Mouse (Mus musculus): Measurements from ENCODE around the gene Phactr2. TPM values are rescaled to one million over a fixed set of nuclear protein-coding genes. Genes with fewer than 3 reads are reported as not detected.

Phactr2 gene
- polyA plus RNA-seq, 2 experiments = 1.5 to 3.5 TPM

- no peak for DNase-seq (ENCODE audit: low read depth in 3 of 3, low spot score in 3 of 3)
- H3K4me1 ChIP-seq (replicated peaks; ENCODE audit: control insufficient read depth in 2 of 2, insufficient read depth in 2 of 2, low read length in 1 of 2) = peaks cover 0 to 1% of the 10 kb centered on the region in 2 experiments; a peak in 2 of 4 replicates
- H3K4me3 ChIP-seq (ENCODE audit: insufficient read depth in 1 of 2, low read depth in 2 of 2, low read length in 2 of 2) = no peak overlapping the region
- no peaks in the 10 kb centered on the region for H3K9me3 ChIP-seq (ENCODE audit: control insufficient read depth, low read length)
- TF ChIP-seq EP300 (IDR thresholded peaks at IDR 0.05; ENCODE audit: low read depth) (no peak), CTCF (IDR thresholded peaks at IDR 0.05; ENCODE audit: low read depth) (no peak)
- WGBS (ENCODE audit: insufficient replicate concordance) = 69% methylated on average over 6 of the region's 6 CpGs
- no peaks in the 10 kb centered on the region for H3K36me3 ChIP-seq (replicated peaks; ENCODE audit: control insufficient read depth, insufficient read depth, low read depth)
- no peaks in the 10 kb centered on the region for H3K27me3 ChIP-seq (ENCODE audit: control insufficient read depth, insufficient read depth, low read length)
- H3K9ac ChIP-seq (replicated peaks) = no peak overlapping the region
- no peak overlapping the region for H3K27ac ChIP-seq
- no peak for ATAC-seq (ENCODE audit: insufficient read depth)
- H3K4me2 ChIP-seq (ENCODE audit: low read depth) = no peak overlapping the region
Observed at GRCm38 (mm10) chr10:13451640-13452039, 22.6 kb downstream of the Phactr2 start.

GRCm38 (mm10) chr10:13448283-13449045, 25.7 kb downstream of the Phactr2 start:
- Histone ChIP-seq H3K4me2 (ENCODE audit: low read depth) (no peak overlapping the region), H3K36me3 (replicated peaks; ENCODE audit: control insufficient read depth, insufficient read depth, low read depth) (no peaks in the 10 kb centered on the region), H3K27me3 (ENCODE audit: control insufficient read depth, insufficient read depth, low read length) (no peaks in the 10 kb centered on the region), H3K9ac (replicated peaks) (no peak overlapping the region), H3K4me1 (replicated peaks; ENCODE audit: control insufficient read depth in 2 of 2, insufficient read depth in 2 of 2, low read length in 1 of 2) (peaks cover 0 to 1% of the 10 kb centered on the region in 2 experiments; a peak in 2 of 4 replicates), H3K27ac (no peak overlapping the region), H3K4me3 (ENCODE audit: insufficient read depth in 1 of 2, low read depth in 2 of 2, low read length in 2 of 2) (no peak overlapping the region), H3K9me3 (ENCODE audit: control insufficient read depth, low read length) (no peaks in the 10 kb centered on the region)
- no peak for ATAC-seq (ENCODE audit: insufficient read depth)
- TF ChIP-seq CTCF (IDR thresholded peaks at IDR 0.05; ENCODE audit: low read depth) = no peak
- TF ChIP-seq EP300 (IDR thresholded peaks at IDR 0.05; ENCODE audit: low read depth) = no peak
- WGBS (ENCODE audit: insufficient replicate concordance) = 63% methylated on average over 7 of the region's 7 CpGs
- DNase-seq (ENCODE audit: low read depth in 3 of 3, low spot score in 3 of 3) = no peak

DNA sequence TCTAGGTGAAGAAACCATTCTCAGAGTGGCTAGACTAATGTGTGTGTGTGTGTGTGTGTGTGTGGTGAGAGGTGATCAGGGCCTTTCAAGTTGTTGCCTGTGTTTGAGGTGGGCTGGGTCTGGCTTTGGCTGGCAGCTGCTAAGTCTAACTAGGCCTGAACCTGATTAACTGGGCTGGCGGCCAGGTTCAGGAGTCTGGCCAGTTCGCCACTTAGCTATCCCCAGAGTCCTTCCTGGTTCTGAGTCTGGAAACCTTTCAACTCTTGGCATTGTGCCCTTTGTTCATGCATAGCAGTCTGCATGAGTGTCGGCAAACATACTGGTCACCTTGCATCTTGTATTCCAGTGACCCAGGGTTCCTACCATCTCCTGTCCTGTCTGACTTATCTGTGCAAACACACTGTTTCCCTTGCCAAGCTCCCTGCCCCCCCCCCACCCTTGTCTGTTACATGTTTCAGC, 27.4 kb downstream of the Phactr2 start:
- Histone ChIP-seq H3K9ac (replicated peaks) (no peak overlapping the region), H3K9me3 (ENCODE audit: control insufficient read depth, low read length) (no peaks in the 10 kb centered on the region), H3K4me1 (replicated peaks; ENCODE audit: control insufficient read depth in 2 of 2, insufficient read depth in 2 of 2, low read length in 1 of 2) (no peaks in the 10 kb centered on the region; a peak in 1 of 4 replicates), H3K27me3 (ENCODE audit: control insufficient read depth, insufficient read depth, low read length) (no peaks in the 10 kb centered on the region), H3K36me3 (replicated peaks; ENCODE audit: control insufficient read depth, insufficient read depth, low read depth) (no peaks in the 10 kb centered on the region), H3K4me3 (ENCODE audit: insufficient read depth in 1 of 2, low read depth in 2 of 2, low read length in 2 of 2) (no peak overlapping the region), H3K27ac (no peak overlapping the region), H3K4me2 (ENCODE audit: low read depth) (no peak overlapping the region)
- no peak for ATAC-seq (ENCODE audit: insufficient read depth)
- DNase-seq (ENCODE audit: low read depth in 3 of 3, low spot score in 3 of 3) = no peak
- TF ChIP-seq CTCF (IDR thresholded peaks at IDR 0.05; ENCODE audit: low read depth) = no peak
- TF ChIP-seq EP300 (IDR thresholded peaks at IDR 0.05; ENCODE audit: low read depth) = no peak
- 43% methylated on average over 3 of the region's 3 CpGs for WGBS (ENCODE audit: insufficient replicate concordance)

DNA sequence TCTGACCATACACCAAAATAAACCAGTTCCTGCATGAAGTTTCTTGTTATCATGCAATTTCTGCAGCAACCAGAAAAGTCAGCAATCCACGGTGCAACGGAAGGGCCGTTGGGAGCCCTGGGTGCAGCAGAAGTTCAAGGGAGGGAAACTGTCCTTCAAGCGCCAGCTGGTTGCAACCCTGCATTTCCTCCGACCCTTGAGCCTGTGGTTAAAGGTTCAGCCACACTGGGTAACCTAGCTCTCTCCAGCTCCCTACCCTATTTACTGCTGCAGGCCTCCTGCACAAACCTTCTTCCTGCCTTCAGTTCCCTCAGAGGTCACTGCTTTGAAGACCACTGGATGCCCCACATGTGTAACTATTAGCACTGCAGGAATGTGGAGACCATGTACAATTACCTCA, 30.0 kb downstream of the Phactr2 start:
- ATAC-seq (ENCODE audit: insufficient read depth) = no peak
- H3K36me3 ChIP-seq (replicated peaks; ENCODE audit: control insufficient read depth, insufficient read depth, low read depth) = no peaks in the 10 kb centered on the region
- H3K4me3 ChIP-seq (ENCODE audit: insufficient read depth in 1 of 2, low read depth in 2 of 2, low read length in 2 of 2) = no peak overlapping the region
- H3K9me3 ChIP-seq (ENCODE audit: control insufficient read depth, low read length) = no peaks in the 10 kb centered on the region
- no peak for DNase-seq (ENCODE audit: low read depth in 3 of 3, low spot score in 3 of 3)
- H3K27me3 ChIP-seq (ENCODE audit: control insufficient read depth, insufficient read depth, low read length) = no peaks in the 10 kb centered on the region
- 23% methylated on average over 5 of the region's 5 CpGs for WGBS (ENCODE audit: insufficient replicate concordance)
- no peak overlapping the region for H3K4me2 ChIP-seq (ENCODE audit: low read depth)
- no peak overlapping the region for H3K9ac ChIP-seq (replicated peaks)
- H3K27ac ChIP-seq = no peak overlapping the region
- no peak for TF ChIP-seq CTCF (IDR thresholded peaks at IDR 0.05; ENCODE audit: low read depth)
- no peak for TF ChIP-seq EP300 (IDR thresholded peaks at IDR 0.05; ENCODE audit: low read depth)
- no peaks in the 10 kb centered on the region; a peak in 1 of 4 replicates for H3K4me1 ChIP-seq (replicated peaks; ENCODE audit: control insufficient read depth in 2 of 2, insufficient read depth in 2 of 2, low read length in 1 of 2)

DNA sequence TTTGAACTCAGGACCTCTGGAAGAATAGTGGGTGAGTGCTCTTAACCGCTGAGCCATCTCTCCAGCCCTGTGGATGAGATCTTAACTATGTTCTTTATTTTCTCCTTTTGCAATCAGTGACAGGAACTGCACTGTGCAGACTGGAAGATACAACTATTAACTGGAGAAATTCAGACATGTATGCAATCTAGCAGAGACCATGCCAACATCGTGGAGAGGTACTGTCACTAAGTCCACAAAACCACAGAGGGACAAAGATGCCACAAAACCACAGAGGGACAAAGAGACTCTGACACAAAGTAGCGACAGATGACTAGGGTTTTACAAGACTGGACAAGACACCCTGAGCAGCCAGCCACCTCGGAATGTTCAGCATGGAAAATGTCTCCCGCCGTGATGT, 30.6 kb downstream of the Phactr2 start:
- DNase-seq (ENCODE audit: low read depth in 3 of 3, low spot score in 3 of 3) (no peak), ATAC-seq (ENCODE audit: insufficient read depth) (no peak)
- WGBS (ENCODE audit: insufficient replicate concordance) = 38% methylated on average over 6 of the region's 6 CpGs
- no peaks in the 10 kb centered on the region; a peak in 1 of 4 replicates for H3K4me1 ChIP-seq (replicated peaks; ENCODE audit: control insufficient read depth in 2 of 2, insufficient read depth in 2 of 2, low read length in 1 of 2)
- TF ChIP-seq EP300 (IDR thresholded peaks at IDR 0.05; ENCODE audit: low read depth) = no peak
- no peak for TF ChIP-seq CTCF (IDR thresholded peaks at IDR 0.05; ENCODE audit: low read depth)
- no peak overlapping the region for H3K4me2 ChIP-seq (ENCODE audit: low read depth)
- no peak overlapping the region for H3K4me3 ChIP-seq (ENCODE audit: insufficient read depth in 1 of 2, low read depth in 2 of 2, low read length in 2 of 2)
- H3K9me3 ChIP-seq (ENCODE audit: control insufficient read depth, low read length) = no peaks in the 10 kb centered on the region
- no peak overlapping the region for H3K9ac ChIP-seq (replicated peaks)
- H3K27ac ChIP-seq = no peak overlapping the region
- H3K36me3 ChIP-seq (replicated peaks; ENCODE audit: control insufficient read depth, insufficient read depth, low read depth) = no peaks in the 10 kb centered on the region
- no peaks in the 10 kb centered on the region for H3K27me3 ChIP-seq (ENCODE audit: control insufficient read depth, insufficient read depth, low read length)

Data from liver, embryonic 14.5 days (tissue).